Mouse (Mus musculus): ENCODE results near the gene Ipo7.

GRCm38 (mm10) chr7:109975966-109976715, 41.9 kb upstream of the Ipo7 start:
- TF ChIP-seq MAX (IDR thresholded peaks at IDR 0.05; ENCODE audit: low read depth) (no peak), POLR2A (IDR thresholded peaks at IDR 0.05; ENCODE audit: insufficient read length, low read depth) (no peak), SRF (IDR thresholded peaks at IDR 0.05; ENCODE audit: control insufficient read depth, insufficient read length, low read depth) (no peak), POLR2AphosphoS2 (IDR thresholded peaks at IDR 0.05; ENCODE audit: insufficient read length, low read depth) (no peak), E2F4 (IDR thresholded peaks at IDR 0.05; ENCODE audit: insufficient read depth) (no peak), CEBPB (IDR thresholded peaks at IDR 0.05; ENCODE audit: insufficient read depth, poor library complexity, severe bottlenecking) (no peak), USF1 (IDR thresholded peaks at IDR 0.05; ENCODE audit: low read depth) (no peak), MYOG (IDR thresholded peaks at IDR 0.05; ENCODE audit: control insufficient read depth in 1 of 3, insufficient read depth in 1 of 3, insufficient read length in 2 of 3, low read depth in 2 of 3) (no peak), MYOD1 (IDR thresholded peaks at IDR 0.05; ENCODE audit: control insufficient read depth in 1 of 3, insufficient read length in 2 of 3, low read depth in 2 of 3) (no peak), TCF12 (IDR thresholded peaks at IDR 0.05; ENCODE audit: insufficient read depth, poor library complexity, severe bottlenecking) (no peak), REST (IDR thresholded peaks at IDR 0.05; ENCODE audit: insufficient read depth, insufficient read length) (no peak)

Measured in myocyte (in vitro differentiated cells).